Mouse (Mus musculus) heart, adult 2 months (tissue): ENCODE results near the gene Dock8. TPM values are rescaled to one million over a fixed set of nuclear protein-coding genes. Genes with fewer than 3 reads are reported as not detected.

Experiments
- DNase-seq, 2 experiments: peaks; one replicate each; pipeline ENCODE4 v3.0.0; 2021
- H3K27ac ChIP-seq: fragments of 200-600 bp; 2 replicates; pipeline ENCODE4 v1.8.1; 2022
- H3K27me3 ChIP-seq: fragments of 200-500 bp; 2 replicates; pipeline ENCODE4 v1.6.1; 2012; ENCODE audit warnings: mild to moderate bottlenecking, low read length, inconsistent platforms, mixed read lengths; ENCODE audit not compliant: control insufficient read depth, insufficient read depth
- H3K36me3 ChIP-seq: fragments of 200-500 bp; 2 replicates; pipeline ENCODE4 v1.6.1; 2012; ENCODE audit warnings: low read length, inconsistent platforms; ENCODE audit not compliant: control insufficient read depth, insufficient read depth
- H3K4me1 ChIP-seq: fragments of 200-500 bp; 2 replicates; pipeline ENCODE4 v1.6.1; 2011; ENCODE audit warnings: low read length; ENCODE audit not compliant: control insufficient read depth, insufficient read depth
- H3K4me3 ChIP-seq: fragments of 200-600 bp; 2 replicates; pipeline ENCODE4 v1.8.1; 2022
- H3K79me2 ChIP-seq: fragments of 200-500 bp; replicated peaks from 2 replicates; pipeline ENCODE4 v1.6.1; 2012; ENCODE audit warnings: mild to moderate bottlenecking, inconsistent platforms, low read length, moderate library complexity, mixed read lengths; ENCODE audit not compliant: control insufficient read depth, insufficient read depth
- H3K9ac ChIP-seq: fragments of 200-500 bp; 2 replicates; pipeline ENCODE4 v1.6.1; 2012; ENCODE audit warnings: low read depth, mild to moderate bottlenecking, control low read depth, inconsistent platforms, low read length, mixed read lengths
- CTCF ChIP-seq: fragments of 200-600 bp; IDR thresholded peaks from 2 replicates; pipeline ENCODE4 v1.8.1; 2022; ENCODE audit warnings: antibody characterized with exemption, mild to moderate bottlenecking, moderate library complexity
- EP300 ChIP-seq: fragments of 200-500 bp; IDR thresholded peaks from 2 replicates; pipeline ENCODE4 v1.6.1; 2011; ENCODE audit warnings: low read depth, low read length, control low read depth; ENCODE audit not compliant: insufficient read depth
- POLR2A ChIP-seq: fragments of 200-500 bp; IDR thresholded peaks from 2 replicates; pipeline ENCODE4 v1.6.1; 2011; ENCODE audit warnings: mild to moderate bottlenecking, low read depth, low read length, control low read depth; ENCODE audit not compliant: insufficient read depth
- WGBS: fragments of 180-500 bp; shearing (Covaris S2); methylation state at CpG from one replicate; pipeline ENCODE4 v1.1.7; 2018; 5-methylcytosine and 5-hydroxymethylcytosine counted together
- intact Hi-C: fragments of 180-260 bp; cut with DNase I; formaldehyde crosslinking; loops from one replicate; pipeline ENCODE4 v1.15.1; 2025
- polyA plus RNA-seq: library from polyadenylated mRNA; depleted of rRNA; stranded (reverse); fragments of >200 nt; gene quantifications from 2 replicates; pipeline ENCODE4 v1.2.3, GENCODE M21; 2012; rRNA removed
- total RNA-seq, 2 experiments: library from RNA; stranded (reverse); gene quantifications; 2 replicates each; pipeline ENCODE4 v1.2.3; 2021

The Dock8 gene
- total and polyA plus RNA-seq, 3 experiments = 5.7 to 24.7 (median 17.5) TPM

GRCm38 (mm10) chr19:25247858-25248552 is 248.7 kb downstream of the Dock8 start:
- Histone ChIP-seq H3K27ac (no peak overlapping the region), H3K4me3 (no peak overlapping the region), H3K4me1 (peaks cover 5% of the 10 kb centered on the region), H3K27me3 (no peaks in the 10 kb centered on the region), H3K9ac (no peak overlapping the region), H3K79me2 (no peaks in the 10 kb centered on the region), H3K36me3 (no peaks in the 10 kb centered on the region)
- DNase-seq = no peak
- intact Hi-C loops = no loop called here
- 62% methylated on average over 14 of the region's 14 CpGs for WGBS
- TF ChIP-seq EP300 = no peak
- TF ChIP-seq POLR2A = no peak
- TF ChIP-seq CTCF = no peak

GRCm38 (mm10) chr19:25249230-25249629 is 249.9 kb downstream of the Dock8 start:
- no peak for DNase-seq
- intact Hi-C loops = no loop called here
- H3K79me2 ChIP-seq = no peaks in the 10 kb centered on the region; the same call in 1 of the 2 replicates
- H3K27ac ChIP-seq = no peak overlapping the region
- peaks cover 6% of the 10 kb centered on the region for H3K4me1 ChIP-seq
- H3K36me3 ChIP-seq = no peaks in the 10 kb centered on the region
- H3K9ac ChIP-seq = no peak overlapping the region
- no peak overlapping the region for H3K4me3 ChIP-seq
- 72% methylated on average over 13 of the region's 13 CpGs for WGBS
- no peaks in the 10 kb centered on the region for H3K27me3 ChIP-seq
- TF ChIP-seq CTCF = no peak

GRCm38 (mm10) chr19:25251610-25252140 is 252.3 kb downstream of the Dock8 start:
- peak in 1 of 2 experiments; percentile 23 for DNase-seq
- Histone ChIP-seq H3K79me2 (no peaks in the 10 kb centered on the region; the same call in 1 of the 2 replicates), H3K36me3 (no peaks in the 10 kb centered on the region), H3K4me1 (peaks cover 6% of the 10 kb centered on the region), H3K27ac (no peak overlapping the region; the same call in 1 of the 2 replicates), H3K9ac (no peak overlapping the region), H3K4me3 (no peak overlapping the region), H3K27me3 (no peaks in the 10 kb centered on the region)
- 56% methylated on average over 3 of the region's 3 CpGs for WGBS
- intact Hi-C loops = no loop called here
- TF ChIP-seq POLR2A (no peak), CTCF (no peak), EP300 (no peak)

Other genes starting within 250 kb of the Dock8 start
- gene Pgm5, start 137.7 kb upstream of the Dock8 start, total RNA-seq = 100 to 1,000 TPM in 1 of 2 experiments, 10 to 100 TPM in 1; 93.8 to 103 TPM
- 48.6 and 95.9 TPM in 2 replicates for gene Pgm5, start 137.7 kb upstream of the Dock8 start, polyA plus RNA-seq
- gene Gm10053, start 123.8 kb upstream of the Dock8 start, total RNA-seq = 100 to 1,000 TPM; 930 to 977 TPM
- 215 and 395 TPM in 2 replicates for gene Gm10053, start 123.8 kb upstream of the Dock8 start, polyA plus RNA-seq
- not detected for gene Foxd4, start 98.3 kb upstream of the Dock8 start, total RNA-seq
- gene Foxd4, start 98.3 kb upstream of the Dock8 start, polyA plus RNA-seq = not detected in 2 replicates
- gene Cbwd1, start 37.9 kb upstream of the Dock8 start, total RNA-seq = 10 to 100 TPM in 1 of 2 experiments, 1 to 10 TPM in 1; 8.0 to 10.9 TPM
- 2.6 and 5.4 TPM in 2 replicates for gene Cbwd1, start 37.9 kb upstream of the Dock8 start, polyA plus RNA-seq
- 10 to 100 TPM; 37.2 to 37.3 TPM for gene Kank1, start 237.4 kb downstream of the Dock8 start, total RNA-seq
- 43.9 and 67.9 TPM in 2 replicates for gene Kank1, start 237.4 kb downstream of the Dock8 start, polyA plus RNA-seq